Mouse (Mus musculus) midbrain, postnatal 0 days (tissue): ENCODE measurements around the gene Mapkapk2. TPM values are rescaled to one million over a fixed set of nuclear protein-coding genes. Genes with fewer than 3 reads are reported as not detected.

ENCODE experiments used
- ATAC-seq: fragments of 200-750 bp; cut with Nextera tagmentation; 2 replicates; pipeline ENCODE4 v1.8.0; 2017; ENCODE audit warnings: moderate number of reproducible peaks, mild to moderate bottlenecking, moderate TSS enrichment, moderate library complexity; ENCODE audit not compliant: low FRiP score
- DNase-seq: peaks from one replicate; pipeline ENCODE4 v3.0.0-alpha.2; 2015; ENCODE audit warnings: low spot score
- H3K27ac ChIP-seq: fragments of 300-500 bp; sonication (generic); 2 replicates; pipeline ENCODE4 v1.5.1; 2014; ENCODE audit warnings: low read depth, mild to moderate bottlenecking, low read length, mixed read lengths
- H3K27me3 ChIP-seq: fragments of 300-500 bp; sonication (generic); 2 replicates; pipeline ENCODE4 v1.6.1; 2014; ENCODE audit warnings: low read length, control low read depth, mixed read lengths; ENCODE audit not compliant: insufficient read depth
- H3K36me3 ChIP-seq: fragments of 300-500 bp; sonication (generic); 2 replicates; pipeline ENCODE4 v1.6.1; 2014; ENCODE audit warnings: low read length, control low read depth, mixed read lengths; ENCODE audit not compliant: insufficient read depth
- H3K4me1 ChIP-seq: fragments of 300-500 bp; sonication (generic); 2 replicates; pipeline ENCODE4 v1.6.1; 2014; ENCODE audit warnings: mild to moderate bottlenecking, control low read depth, antibody characterized with exemption, low read length, mixed read lengths; ENCODE audit not compliant: insufficient read depth
- H3K4me2 ChIP-seq: fragments of 300-500 bp; sonication (generic); 2 replicates; pipeline ENCODE4 v1.6.1; 2014; ENCODE audit warnings: low read depth, mild to moderate bottlenecking, low read length, mixed read lengths; ENCODE audit not compliant: poor library complexity, severe bottlenecking
- H3K4me3 ChIP-seq: fragments of 300-500 bp; sonication (generic); 2 replicates; pipeline ENCODE4 v1.5.1; 2014; ENCODE audit warnings: low read depth, mild to moderate bottlenecking, low read length, moderate library complexity
- H3K9ac ChIP-seq: fragments of 300-500 bp; sonication (generic); replicated peaks from 2 replicates; pipeline ENCODE4 v1.6.1; 2014; ENCODE audit warnings: mild to moderate bottlenecking, low read length, moderate library complexity, mixed read lengths; ENCODE audit not compliant: poor library complexity, severe bottlenecking
- H3K9me3 ChIP-seq: fragments of 300-500 bp; sonication (generic); 2 replicates; pipeline ENCODE4 v1.6.1; 2016; ENCODE audit warnings: low read length, control low read depth
- CTCF ChIP-seq: IDR thresholded peaks from 2 replicates; pipeline ENCODE4 v1.5.1; 2016; ENCODE audit warnings: antibody characterized with exemption, mild to moderate bottlenecking
- WGBS: fragments of 180-500 bp; shearing (Covaris S2); extraction: QIAGEN DNeasy Blood & Tissue Kit; methylation state at CpG from one replicate; pipeline ENCODE4 v1.1.7; 2014; 5-methylcytosine and 5-hydroxymethylcytosine counted together
- polyA plus RNA-seq: library from polyadenylated mRNA; unstranded; fragments of >200 nt; fragmentation: Nextera tagmentation; extraction: Ambion mirVana; gene quantifications from 2 replicates; pipeline ENCODE4 v1.2.1, GENCODE M21; 2015
- total RNA-seq: library from RNA; depleted of rRNA; stranded (reverse); fragments of >200 nt; gene quantifications from 2 replicates; pipeline ENCODE4 v1.2.3, GENCODE M21; 2014

The Mapkapk2 gene
- total and polyA plus RNA-seq, 2 experiments from 2014 or later, result 13.8 to 48.1 TPM

DNA sequence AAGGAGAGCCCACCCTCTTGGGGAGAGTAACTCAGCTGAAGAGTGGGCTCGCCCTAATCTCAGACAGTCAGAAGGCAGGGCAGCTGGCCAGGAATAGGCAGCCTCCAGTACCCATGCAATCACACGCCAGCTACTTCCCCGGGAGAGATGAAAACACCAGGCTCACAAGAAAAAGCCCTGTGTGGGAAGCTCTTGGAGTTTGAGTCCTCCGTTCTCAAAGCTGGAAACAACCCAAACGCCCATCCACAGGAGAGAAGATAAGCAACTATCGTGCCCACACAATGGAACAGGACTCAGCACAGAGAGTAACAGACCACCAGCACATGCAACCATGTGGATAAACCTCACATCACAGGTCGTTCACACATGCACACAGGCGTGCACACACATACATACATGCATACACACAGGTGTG, 23.1 kb downstream of the Mapkapk2 start:
- TF ChIP-seq CTCF, result no peak
- Histone ChIP-seq H3K4me3 (no peak overlapping the region), H3K9ac (no peak overlapping the region), H3K4me1 (peaks cover 23% of the 10 kb centered on the region), H3K27ac (peak overlapping the region; percentile 32; the same call in 1 of the 2 replicates), H3K9me3 (no peaks in the 10 kb centered on the region), H3K27me3 (no peaks in the 10 kb centered on the region), H3K4me2 (no peak overlapping the region), H3K36me3 (no peaks in the 10 kb centered on the region)
- WGBS, result 58% methylated on average over 8 of the region's 8 CpGs
- DNase-seq (peak; percentile 69), ATAC-seq (no peak)

DNA sequence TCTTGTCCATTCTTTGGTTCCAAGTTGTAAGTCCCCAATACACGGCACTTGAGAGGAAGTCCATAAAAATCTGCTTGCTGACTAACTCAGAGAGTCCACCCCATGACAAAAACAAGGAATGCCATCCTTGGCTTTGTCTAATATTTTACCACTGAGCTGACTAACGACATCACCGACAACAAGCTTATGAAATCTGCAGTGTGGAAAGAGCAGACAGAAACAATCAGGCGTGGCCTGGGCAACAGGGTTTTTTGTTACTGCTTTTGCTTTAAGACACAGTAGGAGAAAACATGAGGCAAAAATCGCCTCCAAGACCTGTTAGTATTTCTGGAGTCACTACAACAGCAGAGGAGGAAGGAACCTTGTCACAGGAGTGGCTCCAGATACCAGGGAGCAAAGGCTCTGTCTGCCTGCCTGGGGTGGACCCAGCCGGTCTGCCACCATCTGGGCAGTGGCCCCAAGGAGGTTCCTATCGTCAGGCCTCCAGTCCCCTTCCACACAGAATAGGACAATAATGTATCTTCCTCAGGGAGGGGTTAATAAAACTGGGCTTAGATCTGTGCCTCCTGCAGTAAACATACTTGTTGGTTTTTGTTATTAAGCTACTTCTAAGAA, 25.1 kb downstream of the Mapkapk2 start:
- H3K9ac ChIP-seq, result no peak overlapping the region
- no peak overlapping the region; the same call in 1 of the 2 replicates for H3K27ac ChIP-seq
- no peak overlapping the region for H3K4me3 ChIP-seq
- DNase-seq, result no peak
- no peak overlapping the region for H3K4me2 ChIP-seq
- 86% methylated on average over 7 of the region's 7 CpGs for WGBS
- no peaks in the 10 kb centered on the region for H3K27me3 ChIP-seq
- TF ChIP-seq CTCF, result no peak
- H3K36me3 ChIP-seq, result no peaks in the 10 kb centered on the region
- H3K4me1 ChIP-seq, result peaks cover 15% of the 10 kb centered on the region
- no peaks in the 10 kb centered on the region for H3K9me3 ChIP-seq
- no peak for ATAC-seq

DNA sequence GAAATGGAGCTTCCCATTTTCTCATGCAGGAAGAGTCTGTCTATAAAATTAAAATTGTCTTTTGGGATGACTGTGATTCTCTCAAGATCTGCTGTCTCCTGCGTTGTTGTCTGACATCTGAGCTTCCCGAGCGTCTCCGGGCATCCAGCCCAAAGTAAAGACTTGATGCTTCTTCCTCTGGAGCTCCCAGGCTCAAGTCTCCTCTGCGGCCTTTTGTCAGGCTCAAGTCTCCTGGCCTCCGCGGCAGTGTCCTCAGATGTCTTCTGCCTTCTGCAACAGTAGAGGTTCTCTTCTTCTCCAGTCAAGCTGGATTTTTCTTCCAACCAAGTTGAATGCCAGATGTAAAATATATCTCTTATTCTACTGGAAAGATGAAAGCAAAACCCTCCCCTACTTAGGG, 28.6 kb downstream of the Mapkapk2 start:
- Histone ChIP-seq H3K9me3 (no peaks in the 10 kb centered on the region), H3K27ac (no peak overlapping the region), H3K4me3 (no peak overlapping the region), H3K27me3 (no peaks in the 10 kb centered on the region), H3K9ac (no peak overlapping the region), H3K4me2 (no peak overlapping the region), H3K4me1 (peaks cover under 1% of the 10 kb centered on the region), H3K36me3 (no peaks in the 10 kb centered on the region)
- WGBS, result 86% methylated on average over 7 of the region's 7 CpGs
- TF ChIP-seq CTCF, result no peak
- ATAC-seq (no peak), DNase-seq (no peak)

DNA sequence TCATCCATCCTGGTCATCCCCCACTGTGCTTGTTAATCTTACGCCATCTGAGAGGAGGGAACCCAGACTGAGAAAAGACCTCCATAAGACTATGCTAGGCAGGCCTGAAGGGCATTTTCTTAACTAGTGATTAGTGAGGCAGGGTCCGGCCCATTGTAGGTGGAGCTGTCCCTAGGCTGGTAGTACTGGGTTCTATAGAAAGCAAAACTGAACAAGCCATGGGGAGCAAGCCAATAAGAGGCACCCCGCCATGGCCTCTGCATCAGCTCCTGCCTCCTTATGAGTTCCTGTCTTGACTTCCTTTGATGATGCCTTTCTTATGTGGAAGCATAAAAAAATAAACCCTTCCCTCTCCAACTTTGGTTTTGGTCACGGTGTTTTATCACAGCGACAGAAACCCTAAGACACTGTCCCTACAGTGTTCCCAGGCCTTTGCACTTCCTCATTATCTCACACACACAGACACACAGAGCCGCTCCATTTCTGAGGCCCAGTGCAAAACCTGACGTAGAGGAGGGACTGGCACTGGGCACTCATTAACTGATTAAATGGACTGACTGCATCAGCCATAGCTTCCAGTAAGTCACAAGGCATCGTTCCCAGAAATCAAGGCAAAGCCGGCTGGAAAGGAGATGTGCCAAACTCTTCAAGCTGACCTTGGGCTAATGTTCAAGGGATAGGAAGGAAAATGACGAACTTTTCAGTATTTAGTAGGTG, 29.5 kb downstream of the Mapkapk2 start:
- WGBS, result 83% methylated on average over 10 of the region's 10 CpGs
- no peaks in the 10 kb centered on the region for H3K9me3 ChIP-seq

DNA sequence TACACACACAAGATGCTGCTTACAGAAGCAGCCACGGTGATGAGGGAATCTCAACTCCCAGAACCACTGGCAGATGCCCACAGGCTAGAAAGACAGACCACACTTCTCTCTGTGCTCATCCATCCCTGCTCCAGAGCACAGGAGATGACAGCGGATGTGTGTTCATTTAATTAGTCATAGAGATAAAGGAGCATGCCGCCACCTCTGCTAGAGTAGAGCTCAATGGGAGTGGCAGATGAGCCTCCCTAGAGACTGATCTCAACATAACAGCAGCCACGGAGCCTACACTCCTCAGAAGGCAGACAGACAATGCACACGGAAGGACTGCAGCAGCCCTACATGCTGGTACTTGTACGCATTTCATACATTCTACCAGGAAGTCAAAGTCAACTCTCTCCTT, 33.4 kb downstream of the Mapkapk2 start:
- no peaks in the 10 kb centered on the region for H3K36me3 ChIP-seq
- no peak overlapping the region; the same call in 1 of the 2 replicates for H3K27ac ChIP-seq
- 34% methylated on average over 6 of the region's 6 CpGs for WGBS
- no peaks in the 10 kb centered on the region for H3K9me3 ChIP-seq
- H3K4me1 ChIP-seq, result peaks cover 4% of the 10 kb centered on the region; the same call in 1 of the 2 replicates
- H3K9ac ChIP-seq, result no peak overlapping the region
- no peak for DNase-seq
- no peaks in the 10 kb centered on the region for H3K27me3 ChIP-seq
- H3K4me2 ChIP-seq, result no peak overlapping the region
- no peak for TF ChIP-seq CTCF
- no peak for ATAC-seq
- no peak overlapping the region for H3K4me3 ChIP-seq

More for the DNA sequence above, 29.5 kb downstream of the Mapkapk2 start:
- Histone ChIP-seq H3K27ac (no peak overlapping the region), H3K4me2 (no peak overlapping the region), H3K4me3 (no peak overlapping the region), H3K4me1 (no peaks in the 10 kb centered on the region; the same call in 1 of the 2 replicates), H3K9ac (no peak overlapping the region), H3K27me3 (no peaks in the 10 kb centered on the region), H3K36me3 (no peaks in the 10 kb centered on the region)
- TF ChIP-seq CTCF, result no peak
- no peak for ATAC-seq
- peak; percentile 53 for DNase-seq

DNA sequence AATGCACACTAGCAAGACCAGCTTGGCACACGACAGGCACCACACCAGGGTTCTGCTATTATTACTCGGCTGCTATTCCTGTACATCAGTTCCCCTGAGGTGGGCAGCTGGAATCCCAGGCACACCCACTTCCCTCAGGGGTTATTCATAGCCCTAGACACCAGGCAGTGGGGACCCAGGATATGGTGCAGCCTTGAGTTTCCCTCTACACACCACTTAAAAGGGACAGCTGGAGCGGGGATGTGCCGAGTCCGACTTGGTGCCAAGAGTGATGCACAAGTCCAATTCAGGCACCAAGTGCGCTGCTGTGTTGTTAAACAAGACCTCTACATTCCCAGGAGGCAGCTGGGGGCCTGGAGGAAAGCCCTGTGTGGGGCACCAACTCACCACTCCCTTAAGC, 34.8 kb downstream of the Mapkapk2 start:
- no peak overlapping the region for H3K4me3 ChIP-seq
- peak; percentile 28; the same call in 1 of the 2 replicates for ATAC-seq
- no peaks in the 10 kb centered on the region for H3K27me3 ChIP-seq
- no peak overlapping the region for H3K27ac ChIP-seq
- TF ChIP-seq CTCF, result no peak
- no peak overlapping the region for H3K4me2 ChIP-seq
- DNase-seq, result no peak
- peaks cover 4% of the 10 kb centered on the region; the same call in 1 of the 2 replicates for H3K4me1 ChIP-seq
- H3K9me3 ChIP-seq, result no peaks in the 10 kb centered on the region
- H3K9ac ChIP-seq, result no peak overlapping the region
- WGBS, result 64% methylated on average over 6 of the region's 6 CpGs
- peaks cover under 1% of the 10 kb centered on the region; the same call in 1 of the 2 replicates for H3K36me3 ChIP-seq
